Mouse (Mus musculus) embryonic facial prominence, embryonic 13.5 days (tissue): Measurements from ENCODE around the gene Ctsz. TPM values are rescaled to one million over a fixed set of nuclear protein-coding genes. Genes with fewer than 3 reads are reported as not detected.

Experiments
- ATAC-seq: fragments of 200-750 bp; cut with Nextera tagmentation; 2 replicates; pipeline ENCODE4 v1.8.0; 2017; ENCODE audit warnings: low read depth; ENCODE audit not compliant: insufficient number of reproducible peaks, insufficient read depth, low FRiP score, low TSS enrichment
- H3K27ac ChIP-seq: fragments of 300-500 bp; sonication (generic); 2 replicates; pipeline ENCODE4 v1.5.1; 2015; ENCODE audit warnings: moderate library complexity, mild to moderate bottlenecking, inconsistent platforms
- H3K27me3 ChIP-seq: fragments of 300-500 bp; sonication (generic); 2 replicates; pipeline ENCODE4 v1.6.1; 2015; ENCODE audit warnings: mild to moderate bottlenecking, inconsistent platforms
- H3K36me3 ChIP-seq: fragments of 300-500 bp; sonication (generic); 2 replicates; pipeline ENCODE4 v1.6.1; 2015; ENCODE audit warnings: mild to moderate bottlenecking, inconsistent platforms
- H3K4me1 ChIP-seq: fragments of 300-500 bp; sonication (generic); 2 replicates; pipeline ENCODE4 v1.6.1; 2015; ENCODE audit warnings: inconsistent platforms
- H3K4me2 ChIP-seq: fragments of 300-500 bp; sonication (generic); 2 replicates; pipeline ENCODE4 v1.6.1; 2015; ENCODE audit warnings: moderate library complexity, mild to moderate bottlenecking, inconsistent platforms
- H3K4me3 ChIP-seq: fragments of 300-500 bp; sonication (generic); 2 replicates; pipeline ENCODE4 v1.5.1; 2015; ENCODE audit warnings: mild to moderate bottlenecking, inconsistent platforms
- H3K9ac ChIP-seq: fragments of 300-500 bp; sonication (generic); 2 replicates; pipeline ENCODE4 v1.6.1; 2015; ENCODE audit warnings: mild to moderate bottlenecking, inconsistent platforms
- H3K9me3 ChIP-seq: fragments of 300-500 bp; sonication (generic); 2 replicates; pipeline ENCODE4 v1.6.1; 2016; ENCODE audit warnings: inconsistent platforms
- WGBS: fragments of 180-500 bp; shearing (Covaris S2); methylation state at CpG from one replicate; pipeline ENCODE4 v1.1.7; 2015; ENCODE audit warnings: mixed read lengths; 5-methylcytosine and 5-hydroxymethylcytosine counted together
- polyA plus RNA-seq: library from polyadenylated mRNA; unstranded; fragments of >200 nt; fragmentation: Nextera tagmentation; extraction: Ambion mirVana; gene quantifications from 2 replicates; pipeline ENCODE4 v1.2.1, GENCODE M21; 2015

Ctsz gene
- polyA plus RNA-seq, 1 experiment from 2014 or later, result 148 TPM

- 85% methylated on average over 6 of the region's 6 CpGs for WGBS
- peaks cover 68% of the 10 kb centered on the region for H3K36me3 ChIP-seq
These were observed 17.7 kb downstream of the Ctsz start for GRCm38 (mm10) chr2:174421107-174421506.

GRCm38 (mm10) chr2:174415731-174416310, 23.0 kb downstream of the Ctsz start, which contains the start of gene Nelfcd:
TSS of gene Nelfcd (plus strand) at chr2:174415804.
- H3K4me2 ChIP-seq, result peak within 1 kb of the TSS; percentile 74
- peaks cover 11% of the 10 kb centered on the region for H3K4me1 ChIP-seq
- WGBS, result 0% methylated on average over 40 of the region's 40 CpGs
- H3K9me3 ChIP-seq, result no peaks in the 10 kb centered on the region
- H3K27ac ChIP-seq, result no peak within 1 kb of the TSS
- H3K36me3 ChIP-seq, result peaks cover 15% of the 10 kb centered on the region
- H3K4me3 ChIP-seq, result peak within 1 kb of the TSS; percentile 84
- ATAC-seq, result peak; percentile 87
- H3K9ac ChIP-seq, result peak within 1 kb of the TSS; percentile 94
- H3K27me3 ChIP-seq, result no peaks in the 10 kb centered on the region

More at GRCm38 (mm10) chr2:174421107-174421506, 17.7 kb downstream of the Ctsz start:
- Histone ChIP-seq H3K4me2 (no peak overlapping the region), H3K9me3 (no peaks in the 10 kb centered on the region), H3K4me1 (peaks cover 11% of the 10 kb centered on the region), H3K4me3 (no peak overlapping the region), H3K27me3 (no peaks in the 10 kb centered on the region), H3K27ac (no peak overlapping the region), H3K9ac (no peak overlapping the region)
- ATAC-seq, result no peak

- 44% methylated on average over 18 of the region's 18 CpGs for whole genome bisulfite sequencing
- Histone ChIP-seq H3K27ac (no peak overlapping the region), H3K27me3 (no peaks in the 10 kb centered on the region), H3K4me1 (peaks cover 11% of the 10 kb centered on the region), H3K9ac (no peak overlapping the region), H3K9me3 (no peaks in the 10 kb centered on the region), H3K36me3 (peaks cover 9% of the 10 kb centered on the region), H3K4me2 (peak overlapping the region; percentile 74), H3K4me3 (peak overlapping the region; percentile 84)
- 0 out of 2 replicates have a peak, but pooled peaks have one; percentile 4 for ATAC-seq
These were observed 23.7 kb downstream of the Ctsz start for GRCm38 (mm10) chr2:174415001-174415730.

- no peaks in the 10 kb centered on the region for H3K27me3 ChIP-seq
- no peak overlapping the region for H3K27ac ChIP-seq
- H3K4me1 ChIP-seq, result peaks cover 11% of the 10 kb centered on the region
- H3K9me3 ChIP-seq, result no peaks in the 10 kb centered on the region
- no peak overlapping the region for H3K4me2 ChIP-seq
- no peaks in the 10 kb centered on the region for H3K36me3 ChIP-seq
- WGBS, result 80% methylated on average over 7 of the region's 7 CpGs
- no peak for ATAC-seq
- H3K9ac ChIP-seq, result no peak overlapping the region
- H3K4me3 ChIP-seq, result no peak overlapping the region
These were observed 25.7 kb downstream of the Ctsz start for GRCm38 (mm10) chr2:174413127-174413526.

GRCm38 (mm10) chr2:174410222-174410621, 28.6 kb downstream of the Ctsz start:
- Histone ChIP-seq H3K4me2 (no peak overlapping the region), H3K36me3 (no peaks in the 10 kb centered on the region), H3K9ac (no peak overlapping the region), H3K4me3 (no peak overlapping the region), H3K27ac (no peak overlapping the region), H3K9me3 (no peaks in the 10 kb centered on the region), H3K27me3 (no peaks in the 10 kb centered on the region), H3K4me1 (no peaks in the 10 kb centered on the region)
- no peak for ATAC-seq
- WGBS, result 61% methylated on average over 2 of the region's 2 CpGs

GRCm38 (mm10) chr2:174400396-174400795, 38.4 kb downstream of the Ctsz start:
- no peaks in the 10 kb centered on the region for H3K9me3 ChIP-seq
- H3K9ac ChIP-seq, result no peak overlapping the region
- 71% methylated on average over 4 of the region's 4 CpGs for WGBS
- ATAC-seq, result no peak
- H3K4me3 ChIP-seq, result no peak overlapping the region
- no peaks in the 10 kb centered on the region for H3K36me3 ChIP-seq
- no peaks in the 10 kb centered on the region for H3K27me3 ChIP-seq
- no peak overlapping the region for H3K27ac ChIP-seq
- no peak overlapping the region for H3K4me2 ChIP-seq
- H3K4me1 ChIP-seq, result no peaks in the 10 kb centered on the region

- WGBS, result 86% methylated on average over 6 of the region's 6 CpGs
- no peak overlapping the region for H3K4me2 ChIP-seq
These were observed 41.0 kb downstream of the Ctsz start for GRCm38 (mm10) chr2:174397881-174398280.

GRCm38 (mm10) chr2:174397065-174397464, 41.8 kb downstream of the Ctsz start:
- no peak overlapping the region for H3K4me3 ChIP-seq
- H3K27ac ChIP-seq, result no peak overlapping the region
- H3K36me3 ChIP-seq, result no peaks in the 10 kb centered on the region
- H3K27me3 ChIP-seq, result no peaks in the 10 kb centered on the region
- no peak for ATAC-seq
- no peaks in the 10 kb centered on the region for H3K4me1 ChIP-seq
- 94% methylated on average over 1 of the region's 1 CpGs for WGBS
- no peak overlapping the region for H3K4me2 ChIP-seq
- 0 out of 2 replicates have a peak, but pooled peaks cover under 1% of the 10 kb centered on the region for H3K9me3 ChIP-seq
- no peak overlapping the region for H3K9ac ChIP-seq

More at GRCm38 (mm10) chr2:174397881-174398280, 41.0 kb downstream of the Ctsz start:
- Histone ChIP-seq H3K36me3 (no peaks in the 10 kb centered on the region), H3K9me3 (no peaks in the 10 kb centered on the region), H3K27ac (no peak overlapping the region), H3K4me1 (no peaks in the 10 kb centered on the region), H3K27me3 (no peaks in the 10 kb centered on the region), H3K9ac (no peak overlapping the region), H3K4me3 (no peak overlapping the region)
- no peak for ATAC-seq

GRCm38 (mm10) chr2:174396643-174397042, 42.2 kb downstream of the Ctsz start:
- H3K4me3 ChIP-seq, result no peak overlapping the region
- WGBS, result 82% methylated on average over 10 of the region's 10 CpGs
- 0 out of 2 replicates have a peak, but pooled peaks cover 4% of the 10 kb centered on the region for H3K9me3 ChIP-seq
- no peaks in the 10 kb centered on the region for H3K27me3 ChIP-seq
- H3K4me1 ChIP-seq, result no peaks in the 10 kb centered on the region
- no peaks in the 10 kb centered on the region for H3K36me3 ChIP-seq
- ATAC-seq, result no peak; the same call in 1 of the 2 replicates
- H3K9ac ChIP-seq, result no peak overlapping the region
- H3K4me2 ChIP-seq, result no peak overlapping the region
- H3K27ac ChIP-seq, result no peak overlapping the region

- Histone ChIP-seq H3K9ac (no peak overlapping the region), H3K9me3 (0 out of 2 replicates have a peak, but pooled peaks cover 4% of the 10 kb centered on the region)
- WGBS, result 81% methylated on average over 5 of the region's 5 CpGs
These were observed 45.5 kb downstream of the Ctsz start for GRCm38 (mm10) chr2:174393383-174393782.

GRCm38 (mm10) chr2:174392554-174392953, 46.3 kb downstream of the Ctsz start:
- Histone ChIP-seq H3K4me1 (no peaks in the 10 kb centered on the region), H3K4me3 (no peak overlapping the region), H3K27ac (no peak overlapping the region), H3K9me3 (0 out of 2 replicates have a peak, but pooled peaks cover 4% of the 10 kb centered on the region), H3K36me3 (no peaks in the 10 kb centered on the region), H3K27me3 (no peaks in the 10 kb centered on the region), H3K9ac (no peak overlapping the region), H3K4me2 (no peak overlapping the region)
- ATAC-seq, result no peak
- WGBS, result 38% methylated on average over 9 of the region's 9 CpGs

More at GRCm38 (mm10) chr2:174393383-174393782, 45.5 kb downstream of the Ctsz start:
- Histone ChIP-seq H3K4me3 (no peak overlapping the region), H3K4me2 (no peak overlapping the region), H3K27me3 (no peaks in the 10 kb centered on the region), H3K27ac (no peak overlapping the region), H3K4me1 (no peaks in the 10 kb centered on the region), H3K36me3 (no peaks in the 10 kb centered on the region)
- no peak for ATAC-seq

GRCm38 (mm10) chr2:174391936-174392335, 46.9 kb downstream of the Ctsz start:
- no peak overlapping the region for H3K27ac ChIP-seq
- no peaks in the 10 kb centered on the region for H3K4me1 ChIP-seq
- no peaks in the 10 kb centered on the region for H3K36me3 ChIP-seq
- no peak overlapping the region for H3K4me2 ChIP-seq
- no peak overlapping the region for H3K4me3 ChIP-seq
- ATAC-seq, result no peak
- no peaks in the 10 kb centered on the region for H3K27me3 ChIP-seq
- 80% methylated on average over 3 of the region's 3 CpGs for WGBS
- H3K9me3 ChIP-seq, result 0 out of 2 replicates have a peak, but pooled peaks cover 4% of the 10 kb centered on the region
- H3K9ac ChIP-seq, result no peak overlapping the region
